Mouse (Mus musculus): ENCODE measurements at regions not wholly inside any gene's neighbourhood (a gene's known extent, or its start where the extent isn't known, plus 50 kb on each side); places are given as distances from the start of the nearest gene placed in this dataset.

DNA sequence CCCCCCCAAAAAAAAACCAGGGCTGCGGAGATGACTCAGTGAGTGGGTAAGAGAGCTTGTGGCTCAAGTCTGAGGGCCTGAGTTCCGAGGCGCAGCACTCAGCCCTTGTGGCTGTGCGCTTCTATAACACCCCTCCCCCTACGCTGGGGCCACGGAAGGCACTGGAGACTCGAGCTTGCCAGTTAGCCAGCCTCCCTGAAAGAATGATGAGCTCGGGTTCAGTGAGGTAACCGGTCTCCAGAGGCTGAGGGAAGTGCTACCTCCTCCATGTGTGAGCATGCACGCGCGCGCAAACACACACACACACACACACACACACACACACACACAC, 1096.7 kb downstream of the Synb start:
- Histone ChIP-seq H3K4me3 (ENCODE audit: insufficient read depth, low read length) (no peak overlapping the region), H3K27ac (ENCODE audit: insufficient read depth, low read depth, low read length) (no peak overlapping the region), H3K4me1 (ENCODE audit: control insufficient read depth, insufficient read depth, low read length) (peaks cover 8% of the 10 kb centered on the region)
- no peak for TF ChIP-seq CTCF (IDR thresholded peaks at IDR 0.05; ENCODE audit: low read depth, low read length)
- no peak for TF ChIP-seq POLR2A (IDR thresholded peaks at IDR 0.05; ENCODE audit: borderline replicate concordance, low read depth, low read length)

DNA sequence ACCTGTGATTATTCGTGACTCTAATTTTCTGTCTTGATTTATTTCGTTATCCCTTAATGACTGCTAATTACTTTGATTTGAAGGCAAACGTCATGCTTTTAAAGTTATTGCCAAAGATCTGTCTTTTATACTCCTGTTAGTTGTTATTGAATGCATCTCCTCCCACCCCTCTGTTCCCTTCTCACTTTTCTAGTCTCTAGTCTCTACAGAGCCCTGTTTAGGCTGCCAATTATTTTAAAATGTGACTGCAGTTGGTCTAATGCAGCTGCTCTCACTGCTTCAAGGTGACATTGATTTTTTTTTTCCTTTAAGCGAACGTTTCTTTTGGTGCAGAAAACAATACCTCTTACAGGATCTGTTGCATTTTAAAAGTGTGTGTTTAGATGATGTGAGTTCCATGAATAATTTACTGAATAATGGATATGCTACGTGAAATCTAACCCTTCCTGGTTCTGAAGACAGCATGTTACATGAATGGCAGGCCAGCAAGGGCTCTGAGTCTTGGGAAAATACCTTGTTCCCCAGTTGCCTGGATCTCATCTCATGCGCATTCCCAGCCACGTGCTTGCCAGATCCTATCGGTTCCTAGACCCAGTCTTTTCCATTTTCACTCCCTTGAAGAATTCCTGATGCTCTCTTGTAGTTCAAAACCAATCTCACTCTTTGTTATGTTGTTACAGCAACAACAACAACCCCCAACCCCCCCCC, 1097.2 kb downstream of the Synb start:
- Histone ChIP-seq H3K4me3 (ENCODE audit: insufficient read depth, low read length) (no peak overlapping the region), H3K27ac (ENCODE audit: insufficient read depth, low read depth, low read length) (no peak overlapping the region)
- TF ChIP-seq CTCF (IDR thresholded peaks at IDR 0.05; ENCODE audit: low read depth, low read length): no peak
- no peak for TF ChIP-seq POLR2A (IDR thresholded peaks at IDR 0.05; ENCODE audit: borderline replicate concordance, low read depth, low read length)

DNA sequence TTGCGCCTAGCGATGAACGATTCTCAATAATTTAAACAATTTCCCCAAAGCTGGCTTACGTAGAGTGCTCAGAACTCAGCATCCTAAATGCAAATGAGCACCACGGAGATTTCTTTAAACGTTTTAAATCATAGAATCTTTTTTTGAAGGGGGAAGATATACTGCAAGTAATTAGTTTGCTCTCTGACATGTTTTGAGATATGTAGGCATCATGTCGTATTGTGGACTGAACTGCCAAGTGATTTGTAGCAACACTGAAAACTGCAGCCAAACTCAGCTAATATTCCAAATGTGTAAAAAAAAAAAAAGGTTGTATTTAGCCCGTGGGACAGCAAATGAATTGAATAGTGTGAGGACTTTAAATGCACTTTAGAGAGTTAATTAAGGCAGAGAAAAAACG, 1097.9 kb downstream of the Synb start:
- peaks cover 8% of the 10 kb centered on the region for H3K4me1 ChIP-seq (ENCODE audit: control insufficient read depth, insufficient read depth, low read length)

More for the DNA sequence above, 1097.2 kb downstream of the Synb start:
- H3K4me1 ChIP-seq (ENCODE audit: control insufficient read depth, insufficient read depth, low read length): peaks cover 8% of the 10 kb centered on the region

DNA sequence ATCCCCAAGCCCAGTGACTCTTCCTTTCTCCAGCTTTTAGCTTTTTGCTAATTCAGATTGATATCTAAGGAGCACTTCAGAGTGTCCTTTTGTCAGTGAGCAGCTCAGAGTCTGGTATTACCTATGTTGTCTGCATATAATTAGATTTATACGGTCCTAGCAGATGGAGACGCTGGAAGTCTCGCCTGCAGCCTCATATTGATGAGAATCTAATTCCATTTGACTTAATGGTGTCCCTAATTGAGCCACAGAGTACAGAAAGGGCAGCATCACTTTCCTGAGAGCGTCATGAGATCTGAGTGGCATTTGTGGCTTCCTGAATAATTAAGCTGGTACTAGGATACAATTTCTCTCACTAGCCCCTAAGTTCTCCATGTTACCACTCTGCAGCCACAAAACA, 1104.2 kb downstream of the Synb start:
- Histone ChIP-seq H3K4me3 (ENCODE audit: insufficient read depth, low read length) (no peak overlapping the region), H3K4me1 (ENCODE audit: control insufficient read depth, insufficient read depth, low read length) (no peaks in the 10 kb centered on the region), H3K27ac (ENCODE audit: insufficient read depth, low read depth, low read length) (no peak overlapping the region)
- TF ChIP-seq CTCF (IDR thresholded peaks at IDR 0.05; ENCODE audit: low read depth, low read length) (no peak), POLR2A (IDR thresholded peaks at IDR 0.05; ENCODE audit: borderline replicate concordance, low read depth, low read length) (no peak)

More for the DNA sequence above, 1097.9 kb downstream of the Synb start:
- no peak for TF ChIP-seq POLR2A (IDR thresholded peaks at IDR 0.05; ENCODE audit: borderline replicate concordance, low read depth, low read length)
- no peak for TF ChIP-seq CTCF (IDR thresholded peaks at IDR 0.05; ENCODE audit: low read depth, low read length)
- H3K4me3 ChIP-seq (ENCODE audit: insufficient read depth, low read length): no peak overlapping the region
- H3K27ac ChIP-seq (ENCODE audit: insufficient read depth, low read depth, low read length): no peak overlapping the region

DNA sequence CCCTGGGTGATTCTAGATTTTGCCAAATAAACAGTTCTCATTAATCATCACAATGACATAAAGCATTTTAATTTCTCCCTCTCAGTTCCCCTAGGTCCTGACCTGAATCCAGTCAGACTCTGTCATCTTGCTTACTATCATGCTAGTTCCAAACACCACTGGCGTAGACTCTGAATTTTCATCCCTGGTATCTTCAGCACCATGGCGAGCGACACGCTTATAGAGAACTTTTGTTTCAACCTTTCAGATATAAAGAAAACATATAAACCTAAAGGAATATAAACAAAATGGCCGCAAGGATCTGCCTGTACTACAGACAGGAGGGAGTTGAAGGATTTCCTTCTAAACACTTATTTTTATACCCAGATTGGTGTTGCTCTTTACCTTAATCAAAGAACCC, 1105.8 kb downstream of the Synb start:
- Histone ChIP-seq H3K4me3 (ENCODE audit: insufficient read depth, low read length) (no peak overlapping the region), H3K4me1 (ENCODE audit: control insufficient read depth, insufficient read depth, low read length) (no peaks in the 10 kb centered on the region), H3K27ac (ENCODE audit: insufficient read depth, low read depth, low read length) (no peak overlapping the region)
- TF ChIP-seq POLR2A (IDR thresholded peaks at IDR 0.05; ENCODE audit: borderline replicate concordance, low read depth, low read length): no peak
- no peak for TF ChIP-seq CTCF (IDR thresholded peaks at IDR 0.05; ENCODE audit: low read depth, low read length)

DNA sequence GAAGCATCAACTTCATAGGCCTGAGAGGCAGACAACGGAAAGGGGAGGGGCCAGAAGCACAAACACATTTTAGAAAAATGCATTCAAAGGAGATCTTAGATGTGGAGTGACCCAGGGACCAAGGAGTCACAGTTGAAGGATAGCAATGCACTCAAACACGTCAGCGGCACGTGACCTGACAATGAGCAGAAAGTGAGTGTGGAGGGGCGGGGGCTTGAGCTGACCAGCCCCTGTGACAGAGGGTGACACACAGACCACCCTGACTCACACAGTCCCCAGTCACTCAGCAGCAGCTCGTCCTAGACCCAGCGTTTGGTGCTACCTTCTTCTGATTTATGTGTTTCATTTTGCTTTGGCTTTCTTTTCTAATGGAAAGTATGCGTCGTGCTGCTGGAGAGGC, 1111.5 kb downstream of the Synb start:
- no peak for TF ChIP-seq CTCF (IDR thresholded peaks at IDR 0.05; ENCODE audit: low read depth, low read length)
- no peak for TF ChIP-seq POLR2A (IDR thresholded peaks at IDR 0.05; ENCODE audit: borderline replicate concordance, low read depth, low read length)
- Histone ChIP-seq H3K27ac (ENCODE audit: insufficient read depth, low read depth, low read length) (no peak overlapping the region), H3K4me3 (ENCODE audit: insufficient read depth, low read length) (no peak overlapping the region)

DNA sequence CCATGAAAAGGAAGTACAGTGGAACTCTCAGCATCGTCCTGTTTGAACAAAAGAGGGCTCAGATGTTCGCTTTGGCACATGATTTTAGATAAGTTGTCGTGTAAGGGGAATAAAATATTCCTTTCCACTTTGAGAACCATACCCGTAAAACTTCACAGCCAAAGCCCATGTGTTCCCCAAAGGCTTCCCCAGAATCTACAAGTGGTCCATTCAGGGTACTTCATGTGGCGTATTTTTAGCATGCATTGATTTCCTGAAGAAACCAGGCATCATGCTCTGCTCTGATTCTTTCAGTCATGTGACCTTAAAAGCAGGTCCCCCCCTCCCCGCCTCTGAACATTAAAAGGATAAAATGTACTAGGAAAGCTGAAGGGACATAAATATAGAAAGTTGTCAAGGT, 1112.9 kb downstream of the Synb start:
- H3K4me1 ChIP-seq (ENCODE audit: control insufficient read depth, insufficient read depth, low read length): no peaks in the 10 kb centered on the region
- TF ChIP-seq CTCF (IDR thresholded peaks at IDR 0.05; ENCODE audit: low read depth, low read length) (no peak), POLR2A (IDR thresholded peaks at IDR 0.05; ENCODE audit: borderline replicate concordance, low read depth, low read length) (no peak)
- no peak overlapping the region for H3K4me3 ChIP-seq (ENCODE audit: insufficient read depth, low read length)
- no peak overlapping the region for H3K27ac ChIP-seq (ENCODE audit: insufficient read depth, low read depth, low read length)

More for the DNA sequence above, 1111.5 kb downstream of the Synb start:
- H3K4me1 ChIP-seq (ENCODE audit: control insufficient read depth, insufficient read depth, low read length): no peaks in the 10 kb centered on the region
